Mouse (Mus musculus) CH12.LX (cell line): Measurements from ENCODE around the gene Prelid1. TPM values are rescaled to one million over a fixed set of nuclear protein-coding genes. Genes with fewer than 3 reads are reported as not detected.

Experiments
- DNase-seq: peaks from one replicate; pipeline ENCODE4 v3.0.0-alpha.2; 2013; ENCODE audit errors: extremely low read depth
- H3K27ac ChIP-seq: 2 replicates; pipeline ENCODE4 v1.5.1; 2012; ENCODE audit warnings: low read depth, mild to moderate bottlenecking, control low read depth, moderate library complexity; ENCODE audit not compliant: insufficient read depth
- H3K27me3 ChIP-seq: replicated peaks from 2 replicates; pipeline ENCODE3; 2012; ENCODE audit warnings: inconsistent platforms
- H3K36me3 ChIP-seq, 2 experiments: replicated peaks in 1 of 2; 2 replicates each; pipeline versions ENCODE3 to v1.6.1; 2012; ENCODE audit warnings: inconsistent platforms in 1 of 2, low read length in 1 of 2, mild to moderate bottlenecking in 1 of 2, mixed read lengths in 1 of 2, moderate library complexity in 1 of 2; ENCODE audit not compliant: control insufficient read depth in 1 of 2, insufficient read depth in 1 of 2
- H3K4me1 ChIP-seq, 2 experiments: 2 replicates each; pipeline ENCODE4 v1.6.1; 2012; ENCODE audit warnings: inconsistent platforms in 1 of 2, moderate library complexity in 1 of 2; ENCODE audit not compliant: insufficient read depth in 2 of 2, control insufficient read depth in 1 of 2
- H3K4me2 ChIP-seq: 2 replicates; pipeline ENCODE4 v1.6.1; 2012; ENCODE audit warnings: low read depth, mild to moderate bottlenecking, control low read depth; ENCODE audit not compliant: poor library complexity, insufficient read depth, severe bottlenecking
- H3K4me3 ChIP-seq, 3 experiments: fragments of 150-350 bp in 1 of 3; sonication (generic) in 1 of 3; replicated peaks in 1 of 3; 2 replicates each; pipeline versions ENCODE3 to v1.5.1; 2011 to 2012; ENCODE audit warnings: low read depth in 2 of 3, low read length in 2 of 3, mild to moderate bottlenecking in 2 of 3, moderate library complexity in 2 of 3, control low read depth in 1 of 3, improper control_type of control experiment in 1 of 3, inconsistent platforms in 1 of 3, mixed read lengths in 1 of 3; ENCODE audit not compliant: poor library complexity in 1 of 3
- H3K79me2 ChIP-seq: replicated peaks from 2 replicates; pipeline ENCODE4 v1.6.1; 2012; ENCODE audit warnings: mild to moderate bottlenecking, moderate library complexity; ENCODE audit not compliant: control insufficient read depth, poor library complexity, insufficient read depth, severe bottlenecking; ENCODE audit errors: extremely low read depth
- H3K9ac ChIP-seq: 2 replicates; pipeline ENCODE4 v1.6.1; 2012; ENCODE audit warnings: low read depth, mild to moderate bottlenecking, control low read depth, moderate library complexity; ENCODE audit not compliant: insufficient read depth
- H3K9me3 ChIP-seq: replicated peaks from 2 replicates; pipeline ENCODE3; 2012; ENCODE audit warnings: low read length, inconsistent platforms, mixed read lengths
- CHD1 ChIP-seq: IDR thresholded peaks from 2 replicates; pipeline ENCODE4 v1.6.1; 2012; ENCODE audit warnings: low read depth, low read length, improper control_type of control experiment, inconsistent platforms
- CHD2 ChIP-seq: IDR thresholded peaks from 2 replicates; pipeline ENCODE4 v1.6.1; 2011; ENCODE audit warnings: low read length, improper control_type of control experiment
- CTCF ChIP-seq, 2 experiments: IDR thresholded peaks in 1 of 2; conservative IDR thresholded peaks in 1 of 2; 2 replicates each; pipeline ENCODE4 v1.5.1; 2011 to 2012; ENCODE audit warnings: low read depth in 2 of 2, low read length in 2 of 2, improper control_type of control experiment in 1 of 2, inconsistent platforms in 1 of 2, mild to moderate bottlenecking in 1 of 2, moderate library complexity in 1 of 2
- ELF1 ChIP-seq: IDR thresholded peaks from 2 replicates; pipeline ENCODE4 v1.6.1; 2014; ENCODE audit warnings: low read depth, mild to moderate bottlenecking, inconsistent platforms, low read length, improper control_type of control experiment
- EP300 ChIP-seq: IDR thresholded peaks from 2 replicates; pipeline ENCODE4 v1.6.1; 2011; ENCODE audit warnings: low read length, improper control_type of control experiment
- ETS1 ChIP-seq: conservative IDR thresholded peaks from 2 replicates; pipeline ENCODE4 v1.6.1; 2012; ENCODE audit warnings: low read depth, mild to moderate bottlenecking, inconsistent platforms, low read length, improper control_type of control experiment, moderate library complexity
- GABPA ChIP-seq: IDR thresholded peaks from 2 replicates; pipeline ENCODE4 v1.6.1; 2012; ENCODE audit warnings: low read depth, low read length, improper control_type of control experiment, inconsistent platforms; ENCODE audit not compliant: insufficient replicate concordance
- HCFC1 ChIP-seq: IDR thresholded peaks from 2 replicates; pipeline ENCODE4 v1.6.1; 2012; ENCODE audit warnings: low read depth, mild to moderate bottlenecking, inconsistent platforms, low read length, improper control_type of control experiment
- IRF4 ChIP-seq: IDR thresholded peaks from 2 replicates; pipeline ENCODE4 v1.6.1; 2014; ENCODE audit warnings: low read depth, mild to moderate bottlenecking, inconsistent platforms, low read length, improper control_type of control experiment
- KAT2A ChIP-seq: IDR thresholded peaks from 2 replicates; pipeline ENCODE4 v1.6.1; 2012; ENCODE audit warnings: low read length, improper control_type of control experiment, inconsistent platforms; ENCODE audit not compliant: insufficient replicate concordance
- MAX ChIP-seq: IDR thresholded peaks from 2 replicates; pipeline ENCODE4 v1.6.1; 2011; ENCODE audit warnings: low read length, improper control_type of control experiment
- MEF2A ChIP-seq: IDR thresholded peaks from 2 replicates; pipeline ENCODE4 v1.6.1; 2014; ENCODE audit warnings: low read depth, mild to moderate bottlenecking, inconsistent platforms, low read length, improper control_type of control experiment, borderline replicate concordance
- MXI1 ChIP-seq: IDR thresholded peaks from 2 replicates; pipeline ENCODE4 v1.6.1; 2011; ENCODE audit warnings: mild to moderate bottlenecking, low read depth, low read length, improper control_type of control experiment
- MYC ChIP-seq: IDR thresholded peaks from 2 replicates; pipeline ENCODE4 v1.6.1; 2011; ENCODE audit warnings: low read depth, mild to moderate bottlenecking, improper control_type of control experiment, low read length
- NELFE ChIP-seq: IDR thresholded peaks from 2 replicates; pipeline ENCODE4 v1.6.1; 2011; ENCODE audit warnings: low read depth, low read length, improper control_type of control experiment
- NRF1 ChIP-seq: IDR thresholded peaks from 2 replicates; pipeline ENCODE4 v1.6.1; 2014; ENCODE audit warnings: low read depth, mild to moderate bottlenecking, inconsistent platforms, low read length, improper control_type of control experiment, moderate library complexity
- POLR2A ChIP-seq: IDR thresholded peaks from 2 replicates; pipeline ENCODE4 v1.6.1; 2011; ENCODE audit warnings: low read depth, mild to moderate bottlenecking, improper control_type of control experiment, low read length
- POLR2AphosphoS2 ChIP-seq: IDR thresholded peaks from 2 replicates; pipeline ENCODE4 v1.6.1; 2011; ENCODE audit warnings: low read depth, low read length, improper control_type of control experiment
- SIN3A ChIP-seq: IDR thresholded peaks from 2 replicates; pipeline ENCODE4 v1.6.1; 2012; ENCODE audit warnings: low read length, improper control_type of control experiment, inconsistent platforms
- SMC3 ChIP-seq: IDR thresholded peaks from 2 replicates; pipeline ENCODE4 v1.6.1; 2011; ENCODE audit warnings: low read depth, low read length, improper control_type of control experiment
- USF1 ChIP-seq: IDR thresholded peaks from 2 replicates; pipeline ENCODE4 v1.6.1; 2014; ENCODE audit warnings: low read depth, mild to moderate bottlenecking, inconsistent platforms, low read length, improper control_type of control experiment
- ZKSCAN1 ChIP-seq: IDR thresholded peaks from 2 replicates; pipeline ENCODE4 v1.6.1; 2012; ENCODE audit warnings: low read depth, inconsistent platforms, low read length, improper control_type of control experiment, borderline replicate concordance
- ZNF384 ChIP-seq: IDR thresholded peaks from 2 replicates; pipeline ENCODE4 v1.6.1; 2012; ENCODE audit warnings: low read depth, low read length, improper control_type of control experiment, inconsistent platforms
- dilution Hi-C: fragments of 300-500 bp; cut with MboI; formaldehyde crosslinking; loops from 2 replicates; pipeline ENCODE4 v1.14.3; 2020; ENCODE audit warnings: low sequenced_read_pairs; ENCODE audit not compliant: extremely low pct_unique_long_range_greater_than_20kb, extremely low pct_ligation_motif_present
- in situ Hi-C: fragments of 300-500 bp; cut with MboI; formaldehyde crosslinking; loops from 3 replicates; pipeline ENCODE4 v1.14.3; 2019; ENCODE audit warnings: low sequenced_read_pairs, low pct_ligation_motif_present, low pct_unique_long_range_greater_than_20kb, mixed read lengths
- polyA plus RNA-seq: library from polyadenylated mRNA; unstranded; fragments of >175 nt; gene quantifications from 2 replicates; pipeline ENCODE4 v1.2.1, GENCODE M21; 2012; ENCODE audit warnings: low read depth; ENCODE audit not compliant: insufficient read length
- total RNA-seq, 2 experiments: library from RNA; depleted of rRNA; stranded (reverse); fragments of 300-350 nt in 1 of 2; fragments of >200 nt in 1 of 2; gene quantifications; 2 replicates each; pipeline ENCODE4 v1.2.3; 2012 to 2014

The Prelid1 gene
- total and polyA plus RNA-seq, 3 experiments, result 205 to 435 (median 302) TPM

DNA sequence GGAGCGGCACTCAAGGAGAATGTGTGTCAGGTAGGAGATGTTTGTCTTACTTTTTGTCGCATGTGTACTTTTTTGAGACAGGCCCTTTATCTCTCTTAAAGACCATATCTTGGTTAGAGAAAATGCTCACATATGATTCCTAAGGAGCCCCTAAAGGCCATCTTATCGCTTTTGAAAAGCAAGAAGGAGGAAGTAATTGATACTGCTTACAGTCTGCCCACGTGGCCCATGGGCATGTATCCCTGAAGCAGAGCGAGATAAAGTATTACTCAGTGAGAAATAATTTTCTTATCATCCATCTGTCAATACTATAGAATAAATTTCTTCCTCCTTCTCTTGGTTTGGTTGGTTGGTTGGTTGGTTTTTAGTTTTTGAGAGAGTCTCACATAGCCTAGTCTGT, 42.7 kb upstream of the Prelid1 start:
- H3K4me1 ChIP-seq, result no peaks in the 10 kb centered on the region; a peak in 1 of 4 replicates
- H3K36me3 ChIP-seq, result peaks cover 23 to 42% of the 10 kb centered on the region in 2 experiments
- in situ Hi-C loops (no loop called here), dilution Hi-C loops (no loop called here)
- no peaks in the 10 kb centered on the region for H3K9me3 ChIP-seq
- no peak for DNase-seq
- no peaks in the 10 kb centered on the region for H3K27me3 ChIP-seq
- TF ChIP-seq CHD2 (no peak), ZNF384 (no peak), SMC3 (no peak), EP300 (no peak), HCFC1 (no peak), ZKSCAN1 (no peak), CHD1 (no peak), SIN3A (no peak), CTCF (conservative IDR thresholded peaks at IDR 0.05 in 1 of 2, IDR thresholded peaks at IDR 0.05 in 1 of 2; ENCODE audit: low read depth in 2 of 2, low read length in 2 of 2) (no peak), IRF4 (no peak), MEF2A (no peak), POLR2AphosphoS2 (no peak), POLR2A (no peak), ELF1 (no peak), USF1 (no peak), GABPA (no peak), MAX (no peak), MXI1 (no peak), ETS1 (no peak)
- H3K4me3 ChIP-seq, result peak overlapping the region in 1 of 3 experiments; percentile 17
- H3K79me2 ChIP-seq, result no peaks in the 10 kb centered on the region; the same call in 1 of the 2 replicates
- no peak overlapping the region for H3K4me2 ChIP-seq
- H3K9ac ChIP-seq, result no peak overlapping the region
- no peak overlapping the region for H3K27ac ChIP-seq

DNA sequence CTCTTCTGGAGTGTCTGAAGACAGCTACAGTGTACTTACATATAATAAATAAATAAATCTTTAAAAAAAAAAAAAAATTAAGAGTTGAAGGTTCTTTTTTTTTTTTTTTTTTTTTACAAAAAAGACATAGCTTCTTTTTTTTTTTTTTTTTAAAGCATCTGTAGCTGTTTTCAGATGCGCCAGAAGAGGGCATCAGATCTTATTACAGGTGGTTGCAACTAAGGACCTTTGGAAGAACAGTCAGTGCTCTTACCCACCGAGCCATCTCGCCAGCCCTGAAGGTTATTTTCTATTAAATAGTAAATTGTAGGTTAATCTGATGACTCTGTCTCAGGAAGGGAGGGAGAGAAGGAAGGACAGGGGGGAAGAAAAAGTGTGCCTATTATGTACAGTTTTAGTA, 31.4 kb upstream of the Prelid1 start:
- in situ Hi-C loops, result no loop called here
- dilution Hi-C loops, result no loop called here
- peaks cover 21 to 50% of the 10 kb centered on the region in 2 experiments for H3K36me3 ChIP-seq

More for the DNA sequence above, 31.4 kb upstream of the Prelid1 start:
- H3K4me3 ChIP-seq, result no peak overlapping the region
- no peak overlapping the region for H3K9ac ChIP-seq
- DNase-seq, result peak; percentile 22
- no peaks in the 10 kb centered on the region for H3K9me3 ChIP-seq
- no peaks in the 10 kb centered on the region for H3K79me2 ChIP-seq
- no peaks in the 10 kb centered on the region for H3K4me1 ChIP-seq
- TF ChIP-seq NRF1, result no peak
- TF ChIP-seq MYC, result no peak
- TF ChIP-seq SMC3, result 0 out of 2 replicates have a peak, but pooled peaks have one; percentile 6
- no peak for TF ChIP-seq NELFE
- no peak for TF ChIP-seq MAX
- no peak for TF ChIP-seq KAT2A
- TF ChIP-seq EP300, result no peak
- TF ChIP-seq HCFC1, result no peak
- peak; percentile 91 for TF ChIP-seq ZNF384
- peak in 1 of 2 experiments; percentile 38; a peak in 2 of 4 replicates for TF ChIP-seq CTCF (conservative IDR thresholded peaks at IDR 0.05 in 1 of 2, IDR thresholded peaks at IDR 0.05 in 1 of 2; ENCODE audit: low read depth in 2 of 2, low read length in 2 of 2)
- no peak overlapping the region for H3K27ac ChIP-seq
- H3K27me3 ChIP-seq, result no peaks in the 10 kb centered on the region
- no peak overlapping the region for H3K4me2 ChIP-seq
